Mouse (Mus musculus) spleen, adult 2 months (tissue): ENCODE results near the gene Sema4b.

ENCODE experiments used
- CTCF ChIP-seq: fragments of 200-500 bp; IDR thresholded peaks from 2 replicates; pipeline ENCODE4 v1.5.1; 2011; ENCODE audit warnings: mild to moderate bottlenecking, inconsistent platforms; ENCODE audit not compliant: insufficient read depth, insufficient read length, insufficient replicate concordance; ENCODE audit errors: extremely low read depth
- POLR2A ChIP-seq: fragments of 200-500 bp; IDR thresholded peaks from 2 replicates; pipeline ENCODE4 v1.6.1; 2011; ENCODE audit warnings: low read depth, low read length, inconsistent platforms

DNA sequence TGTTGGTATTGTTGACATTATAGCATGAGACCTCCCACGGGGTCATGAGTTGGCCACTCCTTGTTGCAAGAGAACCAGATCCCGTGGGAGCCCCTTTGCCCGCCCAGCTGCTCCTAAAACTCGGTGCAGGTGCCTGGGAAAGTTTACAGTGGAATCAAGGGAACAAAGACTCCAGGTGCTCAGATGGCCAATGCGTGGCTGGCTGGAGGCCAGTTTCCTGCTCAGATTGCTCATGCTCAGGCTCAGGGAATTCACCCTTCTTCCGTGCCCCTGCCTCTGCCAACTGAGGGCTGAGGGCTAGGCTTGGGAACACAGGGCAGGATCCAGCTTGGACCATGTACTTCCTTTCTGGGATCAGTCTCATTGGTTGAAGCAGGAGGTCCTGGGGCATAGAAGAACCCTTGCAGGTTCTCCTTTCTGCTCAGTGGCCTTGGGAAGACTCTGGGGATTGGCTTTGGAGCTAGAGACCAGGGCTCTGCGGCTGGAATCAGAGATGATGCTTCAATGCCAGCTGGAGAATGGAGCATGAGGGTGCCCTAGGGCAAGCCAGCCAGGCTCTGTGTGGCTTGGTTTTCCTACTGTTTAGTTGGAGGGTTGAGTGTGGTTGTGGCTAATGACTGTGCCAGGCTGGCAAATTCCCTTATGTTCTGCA lies 26.2 kb upstream of the Sema4b start:
- no peak for TF ChIP-seq CTCF
- TF ChIP-seq POLR2A = no peak
